Mouse (Mus musculus): Measurements from ENCODE around the gene Ndufa4l2. TPM values are rescaled to one million over a fixed set of nuclear protein-coding genes. Genes with fewer than 3 reads are reported as not detected.

The Ndufa4l2 gene
- polyA plus RNA-seq, 1 experiment from 2014 or later = 24.4 TPM

GRCm38 (mm10) chr10:127549892-127550291, 35.1 kb downstream of the Ndufa4l2 start:
- H3K9ac ChIP-seq = no peak overlapping the region
- ATAC-seq (ENCODE audit: low FRiP score, low read depth) = no peak

GRCm38 (mm10) chr10:127555703-127556102, 40.9 kb downstream of the Ndufa4l2 start:
- Histone ChIP-seq H3K27ac (replicated peaks) (no peak overlapping the region), H3K4me2 (no peak overlapping the region), H3K27me3 (no peaks in the 10 kb centered on the region), H3K4me3 (no peak overlapping the region), H3K9me3 (no peaks in the 10 kb centered on the region), H3K9ac (no peak overlapping the region), H3K36me3 (peaks cover 97% of the 10 kb centered on the region), H3K4me1 (replicated peaks) (no peaks in the 10 kb centered on the region)
- WGBS = 50% methylated on average over 18 of the region's 18 CpGs
- 0 out of 2 replicates have a peak, but pooled peaks have one; percentile 21 for ATAC-seq (ENCODE audit: low FRiP score, low read depth)

More at GRCm38 (mm10) chr10:127549892-127550291, 35.1 kb downstream of the Ndufa4l2 start:
- Histone ChIP-seq H3K27me3 (no peaks in the 10 kb centered on the region), H3K27ac (replicated peaks) (no peak overlapping the region), H3K4me2 (no peak overlapping the region), H3K4me3 (no peak overlapping the region), H3K36me3 (peaks cover 89% of the 10 kb centered on the region), H3K9me3 (no peaks in the 10 kb centered on the region), H3K4me1 (replicated peaks) (no peaks in the 10 kb centered on the region)
- 85% methylated on average over 17 of the region's 17 CpGs for WGBS

DNA sequence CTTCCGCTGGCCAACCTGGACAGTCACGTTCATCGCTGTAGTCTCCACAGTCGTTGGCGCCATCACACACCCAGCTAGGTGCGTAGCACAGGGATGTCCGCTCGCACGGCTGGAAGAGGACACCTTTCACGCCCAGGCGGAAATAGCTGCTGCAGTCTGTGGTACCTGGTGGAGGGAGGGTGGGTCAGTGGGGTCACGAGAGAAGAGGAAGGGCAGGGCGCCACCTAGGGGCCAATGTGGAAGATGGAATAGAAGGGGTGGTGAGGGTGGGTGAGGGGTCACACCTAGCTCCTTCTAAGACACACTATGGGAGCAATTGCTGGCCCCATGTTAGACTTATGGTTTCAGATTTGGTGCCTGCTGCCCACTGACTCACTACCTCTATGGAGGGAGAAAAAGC, 42.6 kb downstream of the Ndufa4l2 start:
- Histone ChIP-seq H3K9me3 (no peaks in the 10 kb centered on the region), H3K4me1 (replicated peaks) (no peaks in the 10 kb centered on the region), H3K36me3 (peaks cover 97% of the 10 kb centered on the region), H3K27ac (replicated peaks) (no peak overlapping the region), H3K4me2 (no peak overlapping the region), H3K4me3 (no peak overlapping the region), H3K27me3 (no peaks in the 10 kb centered on the region), H3K9ac (no peak overlapping the region)
- ATAC-seq (ENCODE audit: low FRiP score, low read depth) = no peak
- 88% methylated on average over 13 of the region's 13 CpGs for WGBS

DNA sequence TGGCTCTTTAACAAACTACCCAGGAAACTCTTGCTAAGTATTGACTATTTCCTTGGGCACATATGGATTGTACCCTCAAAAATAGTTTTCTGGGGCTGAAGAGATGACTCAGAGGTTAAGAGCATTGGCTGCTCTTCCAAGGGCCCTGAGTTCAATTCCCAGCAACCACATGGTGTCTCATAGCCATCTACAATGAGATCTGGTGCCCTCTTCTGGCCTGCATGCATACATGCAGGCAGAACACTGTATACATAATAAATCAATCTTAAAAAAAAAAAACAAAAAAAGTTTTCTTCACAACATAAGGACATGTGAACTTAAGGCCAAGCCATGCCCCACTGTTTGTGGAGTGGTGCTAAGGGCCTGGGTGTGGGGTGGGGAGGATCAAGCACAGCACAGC, 46.4 kb downstream of the Ndufa4l2 start:
- Histone ChIP-seq H3K9ac (no peak overlapping the region), H3K27ac (replicated peaks) (no peak overlapping the region), H3K4me1 (replicated peaks) (no peaks in the 10 kb centered on the region), H3K9me3 (no peaks in the 10 kb centered on the region), H3K4me3 (no peak overlapping the region), H3K27me3 (no peaks in the 10 kb centered on the region), H3K4me2 (no peak overlapping the region), H3K36me3 (peaks cover 90% of the 10 kb centered on the region)
- no peak for ATAC-seq (ENCODE audit: low FRiP score, low read depth)

- 82% methylated on average over 8 of the region's 8 CpGs for WGBS
- no peak overlapping the region for H3K4me2 ChIP-seq
Observed at GRCm38 (mm10) chr10:127563840-127564239, 49.1 kb downstream of the Ndufa4l2 start.

GRCm38 (mm10) chr10:127564301-127564700, 49.5 kb downstream of the Ndufa4l2 start:
- Histone ChIP-seq H3K4me1 (replicated peaks) (no peaks in the 10 kb centered on the region), H3K4me3 (no peak overlapping the region), H3K9ac (no peak overlapping the region), H3K9me3 (no peaks in the 10 kb centered on the region), H3K4me2 (no peak overlapping the region), H3K27me3 (no peaks in the 10 kb centered on the region), H3K36me3 (peaks cover 84% of the 10 kb centered on the region), H3K27ac (replicated peaks) (0 out of 2 replicates have a peak overlapping the region, but pooled peaks have one; percentile 11)
- no peak for ATAC-seq (ENCODE audit: low FRiP score, low read depth)
- 49% methylated on average over 13 of the region's 13 CpGs for WGBS

More at GRCm38 (mm10) chr10:127563840-127564239, 49.1 kb downstream of the Ndufa4l2 start:
- no peak for ATAC-seq (ENCODE audit: low FRiP score, low read depth)
- H3K9ac ChIP-seq = no peak overlapping the region
- no peaks in the 10 kb centered on the region for H3K27me3 ChIP-seq
- H3K4me1 ChIP-seq (replicated peaks) = no peaks in the 10 kb centered on the region
- 0 out of 2 replicates have a peak overlapping the region, but pooled peaks have one; percentile 11 for H3K27ac ChIP-seq (replicated peaks)
- no peaks in the 10 kb centered on the region for H3K9me3 ChIP-seq
- H3K36me3 ChIP-seq = peaks cover 86% of the 10 kb centered on the region
- H3K4me3 ChIP-seq = no peak overlapping the region

Other genes with a start within 250 kb of the Ndufa4l2 start
- gene Dctn2, start 248.6 kb upstream of the Ndufa4l2 start, polyA plus RNA-seq (2015; fragmentation: Nextera tagmentation; extraction: Ambion mirVana) = 336 and 350 TPM in 2 replicates
- 16.1 and 17.5 TPM in 2 replicates for gene Mbd6, start 225.9 kb upstream of the Ndufa4l2 start, polyA plus RNA-seq (2015; fragmentation: Nextera tagmentation; extraction: Ambion mirVana)
- 115 and 118 TPM in 2 replicates for gene Mars, start 203.2 kb upstream of the Ndufa4l2 start, polyA plus RNA-seq (2015; fragmentation: Nextera tagmentation; extraction: Ambion mirVana)
- gene Arhgap9, start 193.0 kb upstream of the Ndufa4l2 start, polyA plus RNA-seq (2015; fragmentation: Nextera tagmentation; extraction: Ambion mirVana) = 0.86 and 1.5 TPM in 2 replicates
- gene Gli1, start 173.0 kb upstream of the Ndufa4l2 start, polyA plus RNA-seq (2015; fragmentation: Nextera tagmentation; extraction: Ambion mirVana) = 1.6 and 2.0 TPM in 2 replicates
- 0.09 TPM in 1 of 2 replicates, not detected in the other for gene Inhbe, start 160.6 kb upstream of the Ndufa4l2 start, polyA plus RNA-seq (2015; fragmentation: Nextera tagmentation; extraction: Ambion mirVana)
- gene Inhbc, start 144.5 kb upstream of the Ndufa4l2 start, polyA plus RNA-seq (2015; fragmentation: Nextera tagmentation; extraction: Ambion mirVana) = not detected in 2 replicates
- gene R3hdm2, start 134.6 kb upstream of the Ndufa4l2 start, polyA plus RNA-seq (2015; fragmentation: Nextera tagmentation; extraction: Ambion mirVana) = 38.8 and 41.9 TPM in 2 replicates
- gene Stac3, start 13.3 kb upstream of the Ndufa4l2 start, polyA plus RNA-seq (2015; fragmentation: Nextera tagmentation; extraction: Ambion mirVana) = 2.5 and 2.9 TPM in 2 replicates
- gene Shmt2, start 7.5 kb downstream of the Ndufa4l2 start, polyA plus RNA-seq (2015; fragmentation: Nextera tagmentation; extraction: Ambion mirVana) = 56.2 and 64.8 TPM in 2 replicates
- gene Nxph4, start 19.6 kb downstream of the Ndufa4l2 start, polyA plus RNA-seq (2015; fragmentation: Nextera tagmentation; extraction: Ambion mirVana) = 161 and 194 TPM in 2 replicates
- 102 and 114 TPM in 2 replicates for gene Lrp1, start 106.2 kb downstream of the Ndufa4l2 start, polyA plus RNA-seq (2015; fragmentation: Nextera tagmentation; extraction: Ambion mirVana)
- gene Stat6, start 128.0 kb downstream of the Ndufa4l2 start, polyA plus RNA-seq (2015; fragmentation: Nextera tagmentation; extraction: Ambion mirVana) = 6.2 and 6.3 TPM in 2 replicates
- 3.1 and 3.4 TPM in 2 replicates for gene Nemp1, start 151.9 kb downstream of the Ndufa4l2 start, polyA plus RNA-seq (2015; fragmentation: Nextera tagmentation; extraction: Ambion mirVana)
- 2.5 and 2.7 TPM in 2 replicates for gene Nab2, start 153.6 kb downstream of the Ndufa4l2 start, polyA plus RNA-seq (2015; fragmentation: Nextera tagmentation; extraction: Ambion mirVana)
- gene Myo1a, start 190.2 kb downstream of the Ndufa4l2 start, polyA plus RNA-seq (2015; fragmentation: Nextera tagmentation; extraction: Ambion mirVana) = 0.72 and 0.77 TPM in 2 replicates
- 0.42 and 1.2 TPM in 2 replicates for gene Tac2, start 209.5 kb downstream of the Ndufa4l2 start, polyA plus RNA-seq (2015; fragmentation: Nextera tagmentation; extraction: Ambion mirVana)
- 3.2 and 4.1 TPM in 2 replicates for gene Zbtb39, start 224.6 kb downstream of the Ndufa4l2 start, polyA plus RNA-seq (2015; fragmentation: Nextera tagmentation; extraction: Ambion mirVana)
- 1.8 TPM in 2 replicates for gene Gpr182, start 236.8 kb downstream of the Ndufa4l2 start, polyA plus RNA-seq (2015; fragmentation: Nextera tagmentation; extraction: Ambion mirVana)
- 0.08 TPM in 1 of 2 replicates, not detected in the other for gene Rdh1, start 244.8 kb downstream of the Ndufa4l2 start, polyA plus RNA-seq (2015; fragmentation: Nextera tagmentation; extraction: Ambion mirVana)
- not detected in 2 replicates for gene Rdh16f1, start 244.8 kb downstream of the Ndufa4l2 start, polyA plus RNA-seq (2015; fragmentation: Nextera tagmentation; extraction: Ambion mirVana)